Mouse (Mus musculus) spleen, adult 2 months (tissue): ENCODE measurements at regions not wholly inside any gene's neighbourhood (a gene's known extent, or its start where the extent isn't known, plus 50 kb on each side); places are given as distances from the start of the nearest gene placed in this dataset.

Experiments used
- CTCF ChIP-seq: fragments of 200-500 bp; IDR thresholded peaks from 2 replicates; pipeline ENCODE4 v1.5.1; 2011; ENCODE audit warnings: mild to moderate bottlenecking, inconsistent platforms; ENCODE audit not compliant: insufficient read depth, insufficient read length, insufficient replicate concordance; ENCODE audit errors: extremely low read depth
- POLR2A ChIP-seq: fragments of 200-500 bp; IDR thresholded peaks from 2 replicates; pipeline ENCODE4 v1.6.1; 2011; ENCODE audit warnings: low read depth, low read length, inconsistent platforms

- TF ChIP-seq CTCF (no peak), POLR2A (no peak)
Observed at GRCm38 (mm10) chr5:119058231-119058851, 497.9 kb downstream of the Med13l start.
